Mouse (Mus musculus) T-helper 2 cell (primary cell): ENCODE results near the gene Gm960.
"Not testable (repeated sequence)": the region's sequence is repeated elsewhere in the genome, so short reads cannot be mapped to it uniquely, and the experiment has no call there.

Source experiments
- in situ Hi-C: fragments of 300-600 bp; cut with MboI, MseI; formaldehyde crosslinking; loops from one replicate; pipeline ENCODE4 v1.15.1; 2025; ENCODE audit warnings: high pct_unique_total_duplicates

The Gm960 gene

GRCm38 (mm10) chr19:4593792-4594522, 104.5 kb downstream of the Gm960 start:
- in situ Hi-C loops = no loop called here

- in situ Hi-C loops = no loop called here
These were observed 108.4 kb downstream of the Gm960 start for GRCm38 (mm10) chr19:4590025-4590424.

GRCm38 (mm10) chr19:4589081-4589480, 109.4 kb downstream of the Gm960 start:
- in situ Hi-C loops = no loop called here

GRCm38 (mm10) chr19:4588430-4588829, 110.0 kb downstream of the Gm960 start:
- in situ Hi-C loops = no loop called here

- in situ Hi-C loops = no loop called here
These were observed 111.0 kb downstream of the Gm960 start for GRCm38 (mm10) chr19:4587426-4587825.

GRCm38 (mm10) chr19:4586783-4587182, 111.7 kb downstream of the Gm960 start:
- in situ Hi-C loops = not testable (repeated sequence)

- in situ Hi-C loops = no loop called here
These were observed 114.6 kb downstream of the Gm960 start for GRCm38 (mm10) chr19:4583856-4584255.

- in situ Hi-C loops = no loop called here
These were observed 119.2 kb downstream of the Gm960 start for GRCm38 (mm10) chr19:4579296-4579695.

GRCm38 (mm10) chr19:4578799-4579198, 119.7 kb downstream of the Gm960 start:
- in situ Hi-C loops = no loop called here
